Mouse (Mus musculus) inflammation-experienced regulatory T-cells, adult 16 weeks (primary cell): ENCODE measurements around the gene Urb1. TPM values are rescaled to one million over a fixed set of nuclear protein-coding genes. Genes with fewer than 3 reads are reported as not detected.

Experiments used
- polyA plus RNA-seq: library from polyadenylated mRNA; unstranded; fragments of 100-300 nt; shearing (Covaris generic); gene quantifications from one replicate; pipeline ENCODE4 v1.2.1, GENCODE M21; 2017

Gene Urb1
- polyA plus RNA-seq: 18.8 TPM

GRCm38 (mm10) chr16:90809975-90810715, at the start of gene Urb1:
Gene Urb1 (minus strand): TSS chr16:90810413.

GRCm38 (mm10) chr16:90826457-90826856, 16.2 kb upstream of the Urb1 start, which contains the start of gene Eva1c:
Gene Eva1c (plus strand): TSS chr16:90826719.

GRCm38 (mm10) chr16:90738092-90738956, 71.9 kb downstream of the Urb1 start, which contains the start of gene Mrap:
Gene Mrap (plus strand): TSS chr16:90738207.

GRCm38 (mm10) chr16:90727233-90728115, 82.7 kb downstream of the Urb1 start, which contains the start of gene Mis18a:
Gene Mis18a (minus strand): TSS chr16:90727404.

Other genes with a start within 250 kb of the Urb1 start
- gene Mis18a, start 83.0 kb downstream of the Urb1 start, polyA plus RNA-seq: 62.1 TPM
- 0.39 TPM for gene Mrap, start 72.2 kb downstream of the Urb1 start, polyA plus RNA-seq
- not detected for gene Eva1c, start 16.3 kb upstream of the Urb1 start, polyA plus RNA-seq
- gene Cfap298, start 124.7 kb upstream of the Urb1 start, polyA plus RNA-seq: 45.9 TPM
- gene Synj1, start 200.9 kb upstream of the Urb1 start, polyA plus RNA-seq: 66.2 TPM
- 54.1 TPM for gene Paxbp1, start 234.1 kb upstream of the Urb1 start, polyA plus RNA-seq